Comparison of ENCODE assay signal across 9 mouse cellular contexts in genomic region chr11:83465976-83466375, GRCm38 (mm10). TPM values are rescaled to one million over a fixed set of nuclear protein-coding genes. Genes with fewer than 3 reads are reported as not detected.
DNase-seq lines count a peak whose midpoint lies in the region; ATAC-seq and TF ChIP-seq lines count a peak whose summit lies in the region.
"Had no signal": no experiment of that assay in that cellular context is flagged by ENCODE, and none has a peak within 500 bp of the region (broad histone marks: within the 10 kb centered on the region; RNA-seq: fewer than 3 reads in every experiment).

No protein-coding gene starts in this region.

- no peak for ATAC-seq in forebrain, embryonic 12.5 days (ENCODE audit: low FRiP score)
- no peak for ATAC-seq in forebrain, embryonic 15.5 days (replicated peaks)
- ATAC-seq in midbrain, embryonic 15.5 days (replicated peaks) = no peak
- no peak for ATAC-seq in midbrain, embryonic 11.5 days (ENCODE audit: low FRiP score)
- peak; percentile 15; the same call in 1 of the 2 replicates for ATAC-seq in heart, postnatal 0 days (ENCODE audit: insufficient read depth, low read depth)

- no peaks in the 10 kb centered on the region for H3K36me3 ChIP-seq in forebrain, embryonic 12.5 days (replicated peaks)
- H3K36me3 ChIP-seq in forebrain, embryonic 15.5 days = no peaks in the 10 kb centered on the region
- no peaks in the 10 kb centered on the region for H3K36me3 ChIP-seq in midbrain, embryonic 15.5 days (replicated peaks)
- no peaks in the 10 kb centered on the region for H3K36me3 ChIP-seq in midbrain, embryonic 11.5 days (ENCODE audit: control insufficient read depth, insufficient read depth, low read length)
- H3K36me3 ChIP-seq in heart, postnatal 0 days (replicated peaks; ENCODE audit: control insufficient read depth, insufficient read depth, low read length) = no peaks in the 10 kb centered on the region
- no peaks in the 10 kb centered on the region for H3K36me3 ChIP-seq in thymus, adult 2 months (ENCODE audit: control insufficient read depth, insufficient read depth, low read length)

- H3K27me3 ChIP-seq in forebrain, embryonic 12.5 days = peaks cover 64% of the 10 kb centered on the region
- H3K27me3 ChIP-seq in forebrain, embryonic 15.5 days = peaks cover 19% of the 10 kb centered on the region
- peaks cover 33% of the 10 kb centered on the region for H3K27me3 ChIP-seq in midbrain, embryonic 15.5 days (replicated peaks)
- peaks cover 36% of the 10 kb centered on the region for H3K27me3 ChIP-seq in midbrain, embryonic 11.5 days (ENCODE audit: control insufficient read depth, insufficient read depth, low read length)
- H3K27me3 ChIP-seq in heart, postnatal 0 days (ENCODE audit: control insufficient read depth, insufficient read depth, low read length) = peaks cover 31% of the 10 kb centered on the region
- peaks cover 13% of the 10 kb centered on the region; the same call in 1 of the 2 replicates for H3K27me3 ChIP-seq in thymus, adult 2 months (ENCODE audit: control insufficient read depth, insufficient read depth, low read length)

- 0 out of 2 replicates have a peak overlapping the region, but pooled peaks have one; percentile 29 for H3K9ac ChIP-seq in forebrain, embryonic 12.5 days
- no peak overlapping the region for H3K9ac ChIP-seq in forebrain, embryonic 15.5 days (replicated peaks)
- H3K9ac ChIP-seq in midbrain, embryonic 15.5 days = no peak overlapping the region
- H3K9ac ChIP-seq in midbrain, embryonic 11.5 days (ENCODE audit: low read length) = no peak overlapping the region
- H3K9ac ChIP-seq in heart, postnatal 0 days (replicated peaks; ENCODE audit: low read depth, low read length) = no peak overlapping the region

- no peak for TF ChIP-seq EP300 in heart, postnatal 0 days (IDR thresholded peaks at IDR 0.05; ENCODE audit: low read depth)

- TF ChIP-seq CTCF in heart, postnatal 0 days (IDR thresholded peaks at IDR 0.05; ENCODE audit: low read depth) = no peak
- TF ChIP-seq CTCF in thymus, adult 2 months (IDR thresholded peaks at IDR 0.05; ENCODE audit: borderline replicate concordance, control insufficient read depth, extremely low read depth, insufficient read depth, low read length, poor library complexity) = no peak

- no peak for DNase-seq in midbrain, embryonic 11.5 days (ENCODE audit: low spot score, missing footprints)
- DNase-seq in heart, postnatal 0 days (ENCODE audit: low spot score) = peak; percentile 63
- peak; percentile 86 for DNase-seq in lung, postnatal 36 days
- DNase-seq in frontal cortex, adult 2 months (ENCODE audit: extremely low spot score in 1 of 2, low spot score in 1 of 2) = no peak
- no peak for DNase-seq in thymus, adult 2 months

- H3K9me3 ChIP-seq in forebrain, embryonic 12.5 days = no peaks in the 10 kb centered on the region
- no peaks in the 10 kb centered on the region for H3K9me3 ChIP-seq in forebrain, embryonic 15.5 days
- H3K9me3 ChIP-seq in midbrain, embryonic 15.5 days = no peaks in the 10 kb centered on the region
- no peaks in the 10 kb centered on the region for H3K9me3 ChIP-seq in midbrain, embryonic 11.5 days (ENCODE audit: control insufficient read depth, low read length)
- H3K9me3 ChIP-seq in heart, postnatal 0 days (replicated peaks; ENCODE audit: control insufficient read depth, low read length) = no peaks in the 10 kb centered on the region

- H3K4me3 ChIP-seq in forebrain, embryonic 12.5 days (replicated peaks) = no peak overlapping the region
- H3K4me3 ChIP-seq in forebrain, embryonic 15.5 days = no peak overlapping the region
- H3K4me3 ChIP-seq in midbrain, embryonic 15.5 days = no peak overlapping the region
- H3K4me3 ChIP-seq in midbrain, embryonic 11.5 days (ENCODE audit: low read depth, low read length) = no peak overlapping the region
- H3K4me3 ChIP-seq in heart, postnatal 0 days (ENCODE audit: low read depth, low read length) = no peak overlapping the region
- no peak overlapping the region for H3K4me3 ChIP-seq in thymus, adult 2 months (ENCODE audit: control insufficient read depth, insufficient read depth, low read length)

- 48% methylated on average over 2 of the region's 2 CpGs for WGBS in forebrain, embryonic 12.5 days
- 22% methylated on average over 2 of the region's 2 CpGs for WGBS in forebrain, embryonic 15.5 days
- WGBS in midbrain, embryonic 15.5 days = 32% methylated on average over 2 of the region's 2 CpGs
- 44% methylated on average over 2 of the region's 2 CpGs for WGBS in midbrain, embryonic 11.5 days
- WGBS in heart, postnatal 0 days = 5% methylated on average over 2 of the region's 2 CpGs
- WGBS in thymus, adult 2 months = 60% methylated on average over 2 of the region's 2 CpGs

- H3K4me1 ChIP-seq in forebrain, embryonic 12.5 days = peaks cover 19% of the 10 kb centered on the region
- H3K4me1 ChIP-seq in forebrain, embryonic 15.5 days = peaks cover 26% of the 10 kb centered on the region
- peaks cover 12% of the 10 kb centered on the region for H3K4me1 ChIP-seq in midbrain, embryonic 15.5 days
- peaks cover 4% of the 10 kb centered on the region; the same call in 1 of the 2 replicates for H3K4me1 ChIP-seq in midbrain, embryonic 11.5 days (ENCODE audit: control insufficient read depth, insufficient read depth, low read length)
- H3K4me1 ChIP-seq in heart, postnatal 0 days (ENCODE audit: control insufficient read depth, insufficient read depth) = peaks cover 24% of the 10 kb centered on the region
- H3K4me1 ChIP-seq in thymus, adult 2 months (replicated peaks; ENCODE audit: control insufficient read depth, insufficient read depth, low read length) = peaks cover 5% of the 10 kb centered on the region

- H3K4me2 ChIP-seq in forebrain, embryonic 12.5 days = no peak overlapping the region
- H3K4me2 ChIP-seq in forebrain, embryonic 15.5 days (replicated peaks) = no peak overlapping the region
- no peak overlapping the region for H3K4me2 ChIP-seq in midbrain, embryonic 15.5 days
- no peak overlapping the region for H3K4me2 ChIP-seq in midbrain, embryonic 11.5 days
- H3K4me2 ChIP-seq in heart, postnatal 0 days (ENCODE audit: low read depth, low read length) = 0 out of 2 replicates have a peak overlapping the region, but pooled peaks have one; percentile 3

- TF ChIP-seq POLR2A in thymus, adult 2 months (IDR thresholded peaks at IDR 0.05; ENCODE audit: control insufficient read depth, extremely low read depth, insufficient read depth, low read length, poor library complexity) = no peak

- no peak overlapping the region for H3K27ac ChIP-seq in forebrain, embryonic 12.5 days
- H3K27ac ChIP-seq in forebrain, embryonic 15.5 days (replicated peaks) = no peak overlapping the region
- 0 out of 2 replicates have a peak overlapping the region, but pooled peaks have one; percentile 28 for H3K27ac ChIP-seq in midbrain, embryonic 15.5 days
- no peak overlapping the region for H3K27ac ChIP-seq in midbrain, embryonic 11.5 days (ENCODE audit: low read depth, low read length)
- peak overlapping the region; percentile 58 for H3K27ac ChIP-seq in heart, postnatal 0 days (ENCODE audit: low read depth)
- H3K27ac ChIP-seq in thymus, adult 2 months (ENCODE audit: control insufficient read depth, insufficient read depth, low read length) = no peak overlapping the region

RNA-seq across cellular contexts. Expression of gene Mmp28, which starts 3.1 kb away (rescaled TPM):
- 1.5 and 2.7 TPM in 2 replicates for polyA plus RNA-seq in forebrain, embryonic 12.5 days (2016; fragmentation: Nextera tagmentation; extraction: Ambion mirVana)
- 2.5 and 2.7 TPM in 2 replicates for polyA plus RNA-seq in forebrain, embryonic 15.5 days (2015; fragmentation: Nextera tagmentation; extraction: Ambion mirVana)
- 2.9 and 3.4 TPM in 2 replicates for polyA plus RNA-seq in midbrain, embryonic 15.5 days (2015; fragmentation: Nextera tagmentation; extraction: Ambion mirVana)
- 3.6 and 4.0 TPM in 2 replicates for polyA plus RNA-seq in midbrain, embryonic 11.5 days (2014; fragmentation: Nextera tagmentation; extraction: Ambion mirVana)
- total RNA-seq in heart, postnatal 0 days (2014; rRNA removed; ENCODE audit: low replicate concordance) = 7.8 and 24.7 TPM in 2 replicates
- 3.7 and 4.3 TPM in 2 replicates for polyA plus RNA-seq in heart, postnatal 0 days (2015; fragmentation: Nextera tagmentation; extraction: Ambion mirVana)
- 3.6 and 3.9 TPM in 2 replicates for polyA plus RNA-seq in frontal cortex, adult 2 months (2012; rRNA removed)
- 6.0 and 8.2 TPM in 2 replicates for polyA plus RNA-seq in thymus, adult 2 months (2012; rRNA removed)

RNA-seq across cellular contexts. Expression of gene Taf15, which starts 6.9 kb away (rescaled TPM):
- polyA plus RNA-seq in forebrain, embryonic 12.5 days (2016; fragmentation: Nextera tagmentation; extraction: Ambion mirVana) = 14.7 and 20.0 TPM in 2 replicates
- 12.3 and 12.9 TPM in 2 replicates for polyA plus RNA-seq in forebrain, embryonic 15.5 days (2015; fragmentation: Nextera tagmentation; extraction: Ambion mirVana)
- 12.2 and 12.6 TPM in 2 replicates for polyA plus RNA-seq in midbrain, embryonic 15.5 days (2015; fragmentation: Nextera tagmentation; extraction: Ambion mirVana)
- polyA plus RNA-seq in midbrain, embryonic 11.5 days (2014; fragmentation: Nextera tagmentation; extraction: Ambion mirVana) = 8.5 and 10.6 TPM in 2 replicates
- total RNA-seq in heart, postnatal 0 days (2014; rRNA removed; ENCODE audit: low replicate concordance) = 1.6 and 6.0 TPM in 2 replicates
- 4.2 and 4.7 TPM in 2 replicates for polyA plus RNA-seq in heart, postnatal 0 days (2015; fragmentation: Nextera tagmentation; extraction: Ambion mirVana)
- polyA plus RNA-seq in frontal cortex, adult 2 months (2012; rRNA removed) = 70.8 and 70.9 TPM in 2 replicates
- 17.1 and 20.0 TPM in 2 replicates for polyA plus RNA-seq in thymus, adult 2 months (2012; rRNA removed)

RNA-seq across cellular contexts. Expression of gene 1700020L24Rik, which starts 28.5 kb away (rescaled TPM):
- 0.29 and 0.35 TPM in 2 replicates for polyA plus RNA-seq in forebrain, embryonic 12.5 days (2016; fragmentation: Nextera tagmentation; extraction: Ambion mirVana)
- 0.22 and 0.36 TPM in 2 replicates for polyA plus RNA-seq in forebrain, embryonic 15.5 days (2015; fragmentation: Nextera tagmentation; extraction: Ambion mirVana)
- polyA plus RNA-seq in midbrain, embryonic 15.5 days (2015; fragmentation: Nextera tagmentation; extraction: Ambion mirVana) = 0.68 and 0.70 TPM in 2 replicates
- polyA plus RNA-seq in midbrain, embryonic 11.5 days (2014; fragmentation: Nextera tagmentation; extraction: Ambion mirVana) = 0.89 TPM in 1 of 2 replicates, not detected in the other
- 4.2 TPM in 1 of 2 replicates, not detected in the other for total RNA-seq in heart, postnatal 0 days (2014; rRNA removed; ENCODE audit: low replicate concordance)
- 0.81 and 1.1 TPM in 2 replicates for polyA plus RNA-seq in heart, postnatal 0 days (2015; fragmentation: Nextera tagmentation; extraction: Ambion mirVana)
- 0.60 and 0.80 TPM in 2 replicates for polyA plus RNA-seq in frontal cortex, adult 2 months (2012; rRNA removed)
- 1.9 and 2.0 TPM in 2 replicates for polyA plus RNA-seq in thymus, adult 2 months (2012; rRNA removed)

RNA-seq across cellular contexts. Expression of gene Gas2l2, which starts 36.7 kb away (rescaled TPM):
- 0.08 and 0.22 TPM in 2 replicates for polyA plus RNA-seq in forebrain, embryonic 12.5 days (2016; fragmentation: Nextera tagmentation; extraction: Ambion mirVana)
- polyA plus RNA-seq in forebrain, embryonic 15.5 days (2015; fragmentation: Nextera tagmentation; extraction: Ambion mirVana) = 0.69 and 0.80 TPM in 2 replicates
- 0.36 and 0.54 TPM in 2 replicates for polyA plus RNA-seq in midbrain, embryonic 15.5 days (2015; fragmentation: Nextera tagmentation; extraction: Ambion mirVana)
- 0.12 TPM in 1 of 2 replicates, not detected in the other for polyA plus RNA-seq in midbrain, embryonic 11.5 days (2014; fragmentation: Nextera tagmentation; extraction: Ambion mirVana)
- not detected in 2 replicates for total RNA-seq in heart, postnatal 0 days (2014; rRNA removed; ENCODE audit: low replicate concordance)
- 0.15 TPM in 1 of 2 replicates, not detected in the other for polyA plus RNA-seq in heart, postnatal 0 days (2015; fragmentation: Nextera tagmentation; extraction: Ambion mirVana)
- polyA plus RNA-seq in frontal cortex, adult 2 months (2012; rRNA removed) = 0.04 TPM in 1 of 2 replicates, not detected in the other
- 0.10 and 0.12 TPM in 2 replicates for polyA plus RNA-seq in thymus, adult 2 months (2012; rRNA removed)

RNA-seq across cellular contexts. Expression of gene Heatr9, which starts 56.0 kb away (rescaled TPM):
- 0.10 TPM in 1 of 2 replicates, not detected in the other for polyA plus RNA-seq in forebrain, embryonic 12.5 days (2016; fragmentation: Nextera tagmentation; extraction: Ambion mirVana)
- polyA plus RNA-seq in forebrain, embryonic 15.5 days (2015; fragmentation: Nextera tagmentation; extraction: Ambion mirVana) = not detected in 2 replicates
- polyA plus RNA-seq in midbrain, embryonic 15.5 days (2015; fragmentation: Nextera tagmentation; extraction: Ambion mirVana) = not detected in 2 replicates
- not detected in 2 replicates for polyA plus RNA-seq in midbrain, embryonic 11.5 days (2014; fragmentation: Nextera tagmentation; extraction: Ambion mirVana)
- not detected in 2 replicates for total RNA-seq in heart, postnatal 0 days (2014; rRNA removed; ENCODE audit: low replicate concordance)
- polyA plus RNA-seq in heart, postnatal 0 days (2015; fragmentation: Nextera tagmentation; extraction: Ambion mirVana) = not detected in 2 replicates
- polyA plus RNA-seq in frontal cortex, adult 2 months (2012; rRNA removed) = not detected in 2 replicates
- 0.20 TPM in 1 of 2 replicates, not detected in the other for polyA plus RNA-seq in thymus, adult 2 months (2012; rRNA removed)
- polyA plus RNA-seq: intestine, embryonic 14.5 days had no signal

Comparison
In these comparisons a context has a peak if more than half of its experiments do, and no peak if none do; other contexts are left out.
1. H3K27ac ChIP-seq: peak in midbrain, embryonic 15.5 days (single experiment) and heart, postnatal 0 days (single experiment); none in forebrain, embryonic 12.5 days (single experiment), forebrain, embryonic 15.5 days (single experiment), midbrain, embryonic 11.5 days (single experiment) and thymus, adult 2 months (single experiment).
2. DNase-seq: peak in heart, postnatal 0 days (single experiment) and lung, postnatal 36 days (single experiment); none in midbrain, embryonic 11.5 days (single experiment), frontal cortex, adult 2 months (0 of 2) and thymus, adult 2 months (single experiment).